Mouse (Mus musculus): ENCODE results near the gene Dnah2. TPM values are rescaled to one million over a fixed set of nuclear protein-coding genes. Genes with fewer than 3 reads are reported as not detected.

Gene Dnah2
- total and polyA plus RNA-seq, 3 experiments = 0.04 to 0.07 TPM; not detected in 1

DNA sequence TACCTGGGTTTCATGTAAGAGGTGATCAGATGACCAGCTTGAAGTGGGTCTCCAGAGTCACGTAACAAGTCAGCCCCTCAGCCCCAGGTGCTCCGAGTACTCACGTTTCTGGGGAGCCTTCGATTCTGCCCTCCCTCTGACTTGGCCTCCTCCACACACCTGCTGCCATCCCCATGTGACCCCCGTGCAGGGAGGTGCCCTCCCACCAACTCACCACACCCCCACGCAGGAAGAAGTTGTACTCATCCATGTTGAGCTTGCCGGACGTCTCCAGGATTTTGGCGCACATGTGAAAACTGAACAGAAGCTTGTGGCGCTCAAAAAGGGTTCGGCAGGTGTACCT, 116.3 kb downstream of the Dnah2 start:
- Histone ChIP-seq H3K79me2 (ENCODE audit: control insufficient read depth, insufficient read depth, low read length, poor library complexity) (no peaks in the 10 kb centered on the region), H3K27ac (ENCODE audit: control insufficient read depth, low read depth, low read length) (no peak overlapping the region), H3K4me1 (ENCODE audit: control insufficient read depth in 1 of 2, insufficient read depth in 2 of 2, low read length in 2 of 2) (peaks cover 0 to 6% of the 10 kb centered on the region in 2 experiments; a peak in 1 of 4 replicates), H3K9ac (ENCODE audit: control insufficient read depth, low read depth, low read length, poor library complexity, severe bottlenecking) (no peak overlapping the region), H3K36me3 (ENCODE audit: control insufficient read depth in 1 of 2, insufficient read depth in 2 of 2, low read length in 2 of 2) (no peaks in the 10 kb centered on the region; a peak in 1 of 4 replicates), H3K4me3 (ENCODE audit: control insufficient read depth in 1 of 2, insufficient read depth in 1 of 2, low read depth in 2 of 2, low read length in 2 of 2) (no peak overlapping the region), H3K9me3 (replicated peaks; ENCODE audit: insufficient read depth, low read length) (no peaks in the 10 kb centered on the region), H3K27me3 (ENCODE audit: control insufficient read depth in 1 of 2, insufficient read depth in 2 of 2, low read length in 2 of 2) (peaks cover 3 to 9% of the 10 kb centered on the region in 2 experiments; a peak in 3 of 4 replicates)
- no peak for DNase-seq (ENCODE audit: low read depth, low spot score)
- TF ChIP-seq CTCF (IDR thresholded peaks at IDR 0.05 in 2 of 3, conservative IDR thresholded peaks at IDR 0.05 in 1 of 3; ENCODE audit: control insufficient read depth in 1 of 3, insufficient read depth in 1 of 3, low read depth in 2 of 3, low read length in 3 of 3, poor library complexity in 1 of 3, severe bottlenecking in 1 of 3) (no peak), BHLHE40 (IDR thresholded peaks at IDR 0.05; ENCODE audit: borderline replicate concordance, low read depth, low read length) (no peak), UBTF (IDR thresholded peaks at IDR 0.05; ENCODE audit: borderline replicate concordance, insufficient read depth, low read depth, low read length) (no peak)

DNA sequence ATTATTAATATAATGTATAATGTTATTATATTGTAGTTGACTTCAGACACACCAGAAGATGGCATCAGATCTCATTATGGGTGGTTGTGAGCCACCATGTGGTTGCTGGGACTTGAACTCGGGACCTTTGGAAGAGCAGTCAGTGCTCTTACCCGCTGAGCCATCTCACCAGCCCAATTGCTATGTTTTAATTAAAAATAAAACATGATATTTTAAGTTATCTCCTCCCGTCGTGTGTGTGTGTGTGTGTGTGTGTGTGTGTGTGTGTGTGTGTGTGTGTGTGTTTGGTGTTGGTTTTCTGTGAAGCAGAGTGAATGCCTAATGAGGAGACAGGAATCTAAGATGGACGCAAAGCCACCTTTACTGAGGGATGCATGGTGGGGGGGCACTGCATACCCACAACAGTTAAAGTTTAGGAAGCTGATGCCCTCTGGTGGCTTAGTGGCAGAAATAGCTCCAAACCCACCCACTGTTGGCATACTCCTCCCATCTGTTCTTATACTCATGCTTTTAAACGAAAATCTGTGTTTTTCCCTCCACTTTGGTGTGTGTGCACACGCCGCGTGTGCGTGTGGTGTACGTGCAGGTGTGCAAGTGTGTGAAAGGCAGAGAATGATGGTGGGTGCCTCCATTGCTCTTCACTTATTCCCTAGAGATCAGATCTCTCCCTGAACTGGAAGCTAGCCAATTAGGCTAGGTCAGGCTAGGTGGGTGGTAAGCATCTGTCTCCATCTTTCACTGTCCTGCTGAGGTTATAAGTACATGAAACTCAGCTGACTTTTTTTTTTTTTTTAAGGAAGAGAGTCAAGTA, 116.9 kb downstream of the Dnah2 start:
- Histone ChIP-seq H3K4me1 (ENCODE audit: control insufficient read depth in 1 of 2, insufficient read depth in 2 of 2, low read length in 2 of 2) (peaks cover 0 to 6% of the 10 kb centered on the region in 2 experiments; a peak in 1 of 4 replicates), H3K27me3 (ENCODE audit: control insufficient read depth in 1 of 2, insufficient read depth in 2 of 2, low read length in 2 of 2) (peaks cover 0 to 9% of the 10 kb centered on the region in 2 experiments; a peak in 3 of 4 replicates), H3K79me2 (ENCODE audit: control insufficient read depth, insufficient read depth, low read length, poor library complexity) (no peaks in the 10 kb centered on the region), H3K36me3 (ENCODE audit: control insufficient read depth in 1 of 2, insufficient read depth in 2 of 2, low read length in 2 of 2) (no peaks in the 10 kb centered on the region; a peak in 1 of 4 replicates), H3K4me3 (ENCODE audit: control insufficient read depth in 1 of 2, insufficient read depth in 1 of 2, low read depth in 2 of 2, low read length in 2 of 2) (no peak overlapping the region), H3K27ac (ENCODE audit: control insufficient read depth, low read depth, low read length) (no peak overlapping the region), H3K9me3 (replicated peaks; ENCODE audit: insufficient read depth, low read length) (no peaks in the 10 kb centered on the region), H3K9ac (ENCODE audit: control insufficient read depth, low read depth, low read length, poor library complexity, severe bottlenecking) (no peak overlapping the region)
- DNase-seq (ENCODE audit: low read depth, low spot score) = peak; percentile 86
- TF ChIP-seq ELF1 (IDR thresholded peaks at IDR 0.05; ENCODE audit: low read depth, low read length) (no peak), EP300 (IDR thresholded peaks at IDR 0.05; ENCODE audit: low read depth in 1 of 2, low read length in 2 of 2) (no peak), SMC3 (IDR thresholded peaks at IDR 0.05; ENCODE audit: low read depth, low read length) (peak; percentile 98), RAD21 (IDR thresholded peaks at IDR 0.05; ENCODE audit: low read depth, low read length) (peak; percentile 94), ZC3H11A (IDR thresholded peaks at IDR 0.05; ENCODE audit: low read depth, low read length) (peak; percentile 95), USF1 (IDR thresholded peaks at IDR 0.05; ENCODE audit: low read depth, low read length) (no peak), RCOR1 (IDR thresholded peaks at IDR 0.05; ENCODE audit: low read depth, low read length) (no peak), CTCF (IDR thresholded peaks at IDR 0.05 in 2 of 3, conservative IDR thresholded peaks at IDR 0.05 in 1 of 3; ENCODE audit: control insufficient read depth in 1 of 3, insufficient read depth in 1 of 3, low read depth in 2 of 3, low read length in 3 of 3, poor library complexity in 1 of 3, severe bottlenecking in 1 of 3) (peak; percentile 65 to 96 (median 71)), USF2 (IDR thresholded peaks at IDR 0.05; ENCODE audit: borderline replicate concordance in 1 of 2, insufficient read depth in 1 of 2, low read depth in 1 of 2, low read length in 2 of 2) (no peak), ZNF384 (IDR thresholded peaks at IDR 0.05; ENCODE audit: low read depth, low read length) (peak; percentile 72), MAFK (IDR thresholded peaks at IDR 0.05; ENCODE audit: borderline replicate concordance, low read depth, low read length) (no peak), ETS1 (IDR thresholded peaks at IDR 0.05; ENCODE audit: low read depth, low read length) (no peak), TBP (IDR thresholded peaks at IDR 0.05; ENCODE audit: low read depth, low read length) (peak; percentile 93), GATA1 (IDR thresholded peaks at IDR 0.05; ENCODE audit: low read depth, low read length) (no peak), MYC (IDR thresholded peaks at IDR 0.05; ENCODE audit: low read depth, low read length) (0 out of 2 replicates have a peak, but pooled peaks have one; percentile 29), MXI1 (IDR thresholded peaks at IDR 0.05; ENCODE audit: low read depth, low read length) (no peak), NRF1 (IDR thresholded peaks at IDR 0.05; ENCODE audit: insufficient read depth, low read depth, low read length, poor library complexity, severe bottlenecking) (no peak), POLR2AphosphoS5 (IDR thresholded peaks at IDR 0.05; ENCODE audit: borderline replicate concordance, low read depth, low read length) (no peak), MYB (IDR thresholded peaks at IDR 0.05; ENCODE audit: low read depth, low read length) (no peak), NELFE (IDR thresholded peaks at IDR 0.05; ENCODE audit: low read depth, low read length) (no peak), HCFC1 (IDR thresholded peaks at IDR 0.05; ENCODE audit: low read depth, low read length) (0 out of 2 replicates have a peak, but pooled peaks have one; percentile 19), MAX (IDR thresholded peaks at IDR 0.05; ENCODE audit: low read length) (no peak), JUND (IDR thresholded peaks at IDR 0.05; ENCODE audit: low read depth, low read length) (no peak), KAT2A (conservative IDR thresholded peaks at IDR 0.05; ENCODE audit: low read depth, low read length) (no peak), POLR2A (IDR thresholded peaks at IDR 0.05; ENCODE audit: control insufficient read depth in 1 of 2, insufficient read depth in 1 of 2, low read depth in 1 of 2, low read length in 2 of 2, poor library complexity in 1 of 2) (no peak), MEF2A (IDR thresholded peaks at IDR 0.05; ENCODE audit: extremely low read depth, insufficient replicate concordance, low read depth, low read length, poor library complexity, severe bottlenecking) (no peak), MAZ (IDR thresholded peaks at IDR 0.05; ENCODE audit: low read depth, low read length) (peak; percentile 73; the same call in 1 of the 2 replicates)

Data from MEL (cell line).